Mouse (Mus musculus) heart, postnatal 0 days (tissue): ENCODE measurements around the gene Brf1.
A peak's percentile ranks its signal among the peaks of the same experiment; 100 is the strongest.

ENCODE experiments used
- CTCF ChIP-seq: IDR thresholded peaks from 2 replicates; pipeline ENCODE4 v1.5.1; 2016; ENCODE audit warnings: antibody characterized with exemption, control low read depth, low read depth
- EP300 ChIP-seq: IDR thresholded peaks from 2 replicates; pipeline ENCODE4 v1.6.1; 2016; ENCODE audit warnings: antibody characterized with exemption, low read depth

GRCm38 (mm10) chr12:112938873-112939565, 61.5 kb downstream of the Brf1 start:
- TF ChIP-seq CTCF (peak; percentile 50), EP300 (no peak)
